Mouse (Mus musculus) naive thymus-derived CD4-positive, alpha-beta T cell, adult 2 months (primary cell): Measurements from ENCODE around the gene S1pr5.
"Not testable (repeated sequence)": the region's sequence is repeated elsewhere in the genome, so short reads cannot be mapped to it uniquely, and the experiment has no call there.

Experiments used
- DNase-seq: peaks from one replicate; pipeline ENCODE4 v3.0.0-alpha.2; 2011; ENCODE audit warnings: low read depth

Gene S1pr5

GRCm38 (mm10) chr9:21248326-21248725 lies at the start of gene S1pr5:
S1pr5 (minus strand) TSS chr9:21248443.
- DNase-seq = no peak

GRCm38 (mm10) chr9:21292271-21292670 lies 44.0 kb upstream of the S1pr5 start:
- DNase-seq = no peak

GRCm38 (mm10) chr9:21291868-21292267 lies 43.6 kb upstream of the S1pr5 start:
- DNase-seq = not testable (repeated sequence)

GRCm38 (mm10) chr9:21291022-21291787 lies 43.0 kb upstream of the S1pr5 start, which contains the start of gene Cdkn2d:
Cdkn2d (minus strand) TSS chr9:21291407.
- peak; percentile 100 for DNase-seq

GRCm38 (mm10) chr9:21290589-21290988 lies 42.3 kb upstream of the S1pr5 start:
- no peak for DNase-seq

- DNase-seq = no peak
These were observed 41.1 kb upstream of the S1pr5 start for GRCm38 (mm10) chr9:21289337-21289671.

- no peak for DNase-seq
These were observed 40.4 kb upstream of the S1pr5 start for GRCm38 (mm10) chr9:21288404-21289336.

GRCm38 (mm10) chr9:21287571-21288402 lies 39.5 kb upstream of the S1pr5 start, which contains the start of gene Kri1:
Kri1 (minus strand) TSS chr9:21287969.
- DNase-seq = peak; percentile 99

- peak; percentile 54 for DNase-seq
These were observed 38.5 kb upstream of the S1pr5 start for GRCm38 (mm10) chr9:21286753-21287152.

- DNase-seq = no peak
These were observed 35.8 kb upstream of the S1pr5 start for GRCm38 (mm10) chr9:21283994-21284393.

- no peak for DNase-seq
These were observed 35.3 kb upstream of the S1pr5 start for GRCm38 (mm10) chr9:21283591-21283990.

- no peak for DNase-seq
These were observed 29.5 kb upstream of the S1pr5 start for GRCm38 (mm10) chr9:21277776-21278175.

GRCm38 (mm10) chr9:21276307-21276706 lies 28.1 kb upstream of the S1pr5 start:
- DNase-seq = no peak

GRCm38 (mm10) chr9:21275727-21276126 lies 27.5 kb upstream of the S1pr5 start:
- no peak for DNase-seq

- DNase-seq = no peak
These were observed 26.9 kb upstream of the S1pr5 start for GRCm38 (mm10) chr9:21275013-21275710.

- no peak for DNase-seq
These were observed 26.1 kb upstream of the S1pr5 start for GRCm38 (mm10) chr9:21274336-21274735.

GRCm38 (mm10) chr9:21273520-21274228 lies 25.4 kb upstream of the S1pr5 start:
- no peak for DNase-seq

- DNase-seq = no peak
These were observed 24.9 kb upstream of the S1pr5 start for GRCm38 (mm10) chr9:21273094-21273493.

GRCm38 (mm10) chr9:21272391-21272790 lies 24.1 kb upstream of the S1pr5 start:
- no peak for DNase-seq

- DNase-seq = not testable (repeated sequence)
These were observed 21.3 kb upstream of the S1pr5 start for GRCm38 (mm10) chr9:21269590-21269989.

- DNase-seq = no peak
These were observed 20.1 kb upstream of the S1pr5 start for GRCm38 (mm10) chr9:21268305-21268704.
